Mouse (Mus musculus): ENCODE data around the gene Tmem59. TPM values are rescaled to one million over a fixed set of nuclear protein-coding genes. Genes with fewer than 3 reads are reported as not detected.

The Tmem59 gene
- total and polyA plus RNA-seq, 2 experiments from 2014 or later = 178 to 393 TPM

DNA sequence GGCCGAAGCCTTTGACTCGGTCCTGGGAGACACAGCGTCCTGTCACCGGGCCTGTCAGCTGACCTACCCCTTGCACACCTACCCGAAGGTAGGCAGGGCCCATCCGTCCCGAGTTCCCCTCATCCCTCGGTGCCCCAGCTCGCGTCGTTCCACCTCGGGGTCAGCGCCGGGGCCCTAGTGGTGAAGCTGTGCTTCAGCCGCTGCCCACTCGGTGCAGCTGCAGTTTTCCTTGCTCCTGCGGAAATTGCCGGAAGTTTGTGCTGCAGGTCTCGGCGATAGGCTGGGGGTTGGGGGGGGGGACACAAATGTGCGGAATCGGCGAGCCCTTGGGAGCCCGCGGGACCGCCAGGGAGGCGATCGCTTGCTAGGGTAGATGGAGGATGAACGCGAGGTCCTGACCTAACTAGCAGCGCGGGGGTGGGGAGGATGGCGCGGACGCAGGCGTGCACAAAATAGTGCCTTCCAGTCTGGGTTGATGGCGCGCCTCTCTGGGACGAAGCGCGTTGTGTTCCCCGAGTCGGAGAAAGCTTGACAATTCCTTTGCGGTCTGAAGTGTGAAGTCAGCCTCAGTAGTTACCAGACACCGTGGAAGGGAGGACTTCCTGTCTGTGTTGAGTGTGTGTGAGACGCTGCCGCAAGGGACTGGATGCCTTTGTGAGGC, 761 bp downstream of the Tmem59 start, which contains the start of gene Tceanc2:
Gene Tceanc2, minus strand, starts transcription at position 287 of the 661 bp plus-strand sequence.
- peak within 1 kb of the TSS; percentile 96 for H3K27ac ChIP-seq
- H3K4me3 ChIP-seq (ENCODE audit: low read length) = peak within 1 kb of the TSS; percentile 90
- DNase-seq (ENCODE audit: low spot score) (peak; percentile 62), ATAC-seq (peak; percentile 69)
- peaks cover 2% of the 10 kb centered on the region; the same call in 1 of the 2 replicates for H3K4me1 ChIP-seq (ENCODE audit: insufficient read depth, low read length)
- H3K27me3 ChIP-seq (ENCODE audit: insufficient read depth, low read length) = no peaks in the 10 kb centered on the region
- peak; percentile 49 for TF ChIP-seq CTCF (IDR thresholded peaks at IDR 0.05; ENCODE audit: low read depth)
- H3K4me2 ChIP-seq (ENCODE audit: low read depth, low read length) = peak within 1 kb of the TSS; percentile 62
- H3K9me3 ChIP-seq (ENCODE audit: low read length) = no peaks in the 10 kb centered on the region
- peak within 1 kb of the TSS; percentile 89 for H3K9ac ChIP-seq (replicated peaks; ENCODE audit: low read length)
- 0% methylated on average over 47 of the region's 47 CpGs for WGBS
- no peaks in the 10 kb centered on the region for H3K36me3 ChIP-seq (ENCODE audit: insufficient read depth, low read length)

DNA sequence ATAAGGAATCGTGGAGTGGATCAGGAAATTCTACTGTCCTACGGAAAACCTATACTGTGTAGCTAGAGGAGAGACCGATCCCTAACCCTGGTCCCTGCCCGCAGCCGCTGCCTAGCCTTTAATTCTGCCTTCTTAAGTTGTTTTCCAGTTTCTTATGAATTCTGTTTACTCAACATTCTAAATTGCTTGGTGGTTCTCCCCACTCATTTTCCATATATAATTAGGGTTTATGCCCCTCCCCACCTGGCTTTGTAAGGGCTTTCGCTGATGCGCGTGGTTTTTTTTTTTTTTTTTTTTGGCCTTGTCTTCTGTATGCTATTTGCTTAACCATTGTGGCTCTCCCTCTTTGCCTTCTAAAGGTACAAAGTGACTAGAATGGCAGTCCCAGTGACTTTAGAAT, 1.4 kb downstream of the Tmem59 start:
- no peaks in the 10 kb centered on the region for H3K27me3 ChIP-seq (ENCODE audit: insufficient read depth, low read length)
- DNase-seq (ENCODE audit: low spot score) (no peak), ATAC-seq (no peak)
- H3K36me3 ChIP-seq (ENCODE audit: insufficient read depth, low read length) = no peaks in the 10 kb centered on the region
- TF ChIP-seq CTCF (IDR thresholded peaks at IDR 0.05; ENCODE audit: low read depth) = no peak
- WGBS = under 1% methylated on average over 8 of the region's 8 CpGs
- peak overlapping the region; percentile 62 for H3K4me2 ChIP-seq (ENCODE audit: low read depth, low read length)
- H3K9ac ChIP-seq (replicated peaks; ENCODE audit: low read length) = peak overlapping the region; percentile 89
- peak overlapping the region; percentile 96 for H3K27ac ChIP-seq
- peaks cover 2% of the 10 kb centered on the region; the same call in 1 of the 2 replicates for H3K4me1 ChIP-seq (ENCODE audit: insufficient read depth, low read length)
- H3K4me3 ChIP-seq (ENCODE audit: low read length) = peak overlapping the region; percentile 90
- no peaks in the 10 kb centered on the region for H3K9me3 ChIP-seq (ENCODE audit: low read length)

DNA sequence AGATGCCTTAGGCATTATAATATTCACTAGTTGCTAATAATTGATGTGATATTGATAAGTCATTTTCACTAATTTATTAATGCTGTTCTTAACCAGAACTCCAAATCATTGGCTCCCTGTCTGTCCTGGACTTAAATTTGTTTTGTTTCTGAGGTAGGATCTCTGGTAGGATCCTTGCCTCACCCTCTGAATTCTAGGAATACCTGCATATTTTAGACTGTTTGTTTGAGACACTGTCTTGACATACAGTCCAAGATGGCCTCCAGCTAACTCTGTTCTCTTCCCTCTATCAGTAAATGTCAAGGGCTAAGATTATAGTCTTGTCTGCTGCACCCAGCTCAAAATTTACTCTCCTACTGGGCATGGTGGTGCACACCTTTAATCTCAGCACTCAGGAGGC, 2.5 kb downstream of the Tmem59 start:
- no peaks in the 10 kb centered on the region for H3K9me3 ChIP-seq (ENCODE audit: low read length)
- TF ChIP-seq CTCF (IDR thresholded peaks at IDR 0.05; ENCODE audit: low read depth) = no peak
- DNase-seq (ENCODE audit: low spot score) (no peak), ATAC-seq (no peak)
- H3K27ac ChIP-seq = no peak overlapping the region
- no peak overlapping the region for H3K4me3 ChIP-seq (ENCODE audit: low read length)
- H3K4me2 ChIP-seq (ENCODE audit: low read depth, low read length) = peak overlapping the region; percentile 1; the same call in 1 of the 2 replicates
- no peak overlapping the region for H3K9ac ChIP-seq (replicated peaks; ENCODE audit: low read length)
- H3K36me3 ChIP-seq (ENCODE audit: insufficient read depth, low read length) = no peaks in the 10 kb centered on the region
- peaks cover 2% of the 10 kb centered on the region; the same call in 1 of the 2 replicates for H3K4me1 ChIP-seq (ENCODE audit: insufficient read depth, low read length)
- no peaks in the 10 kb centered on the region for H3K27me3 ChIP-seq (ENCODE audit: insufficient read depth, low read length)

DNA sequence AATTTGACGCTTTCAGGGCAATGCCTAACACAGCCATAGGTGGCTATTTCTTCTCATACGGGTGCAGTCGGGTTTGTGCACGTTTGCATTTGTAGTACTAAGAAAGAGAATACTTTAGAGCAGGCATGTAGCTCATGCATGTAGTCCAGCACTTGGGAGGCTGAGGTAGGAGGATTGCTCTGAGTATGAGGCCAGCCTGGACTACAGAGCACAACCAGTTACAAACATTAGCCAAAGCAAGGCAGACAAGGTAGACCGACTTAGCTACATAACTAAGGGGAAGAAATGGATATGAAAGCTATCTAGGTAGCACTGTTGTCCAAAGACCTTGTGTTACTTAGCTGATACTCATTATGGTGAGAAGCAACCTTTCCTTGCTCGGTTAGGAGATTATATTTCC, 3.7 kb downstream of the Tmem59 start:
- Histone ChIP-seq H3K36me3 (ENCODE audit: insufficient read depth, low read length) (peaks cover 9% of the 10 kb centered on the region; the same call in 1 of the 2 replicates), H3K27ac (no peak overlapping the region), H3K4me3 (ENCODE audit: low read length) (no peak overlapping the region), H3K4me1 (ENCODE audit: insufficient read depth, low read length) (peaks cover 2% of the 10 kb centered on the region; the same call in 1 of the 2 replicates), H3K4me2 (ENCODE audit: low read depth, low read length) (no peak overlapping the region), H3K27me3 (ENCODE audit: insufficient read depth, low read length) (no peaks in the 10 kb centered on the region), H3K9ac (replicated peaks; ENCODE audit: low read length) (no peak overlapping the region), H3K9me3 (ENCODE audit: low read length) (no peaks in the 10 kb centered on the region)
- TF ChIP-seq CTCF (IDR thresholded peaks at IDR 0.05; ENCODE audit: low read depth) = no peak
- WGBS = 88% methylated on average over 6 of the region's 6 CpGs
- ATAC-seq (no peak), DNase-seq (ENCODE audit: low spot score) (no peak)

DNA sequence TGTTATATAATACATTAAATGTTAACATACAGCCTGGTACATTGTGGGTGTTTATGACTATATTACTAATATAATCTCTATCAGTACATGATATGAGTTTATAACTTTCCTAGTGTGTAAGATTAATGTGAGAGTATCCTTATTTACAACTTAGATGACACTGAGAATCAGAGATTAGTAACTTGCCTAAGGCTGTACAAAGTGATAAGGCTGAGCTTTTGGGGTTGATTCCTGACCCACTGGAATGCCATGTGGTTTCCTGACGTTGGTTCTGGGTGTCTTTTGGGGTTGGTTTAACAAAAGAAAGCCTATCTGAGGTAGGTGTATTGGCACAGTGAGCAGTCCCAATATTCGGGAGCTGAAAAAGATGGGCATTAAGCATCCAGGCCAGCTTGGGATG, 4.6 kb downstream of the Tmem59 start:
- H3K27ac ChIP-seq = no peak overlapping the region
- H3K9me3 ChIP-seq (ENCODE audit: low read length) = no peaks in the 10 kb centered on the region
- H3K9ac ChIP-seq (replicated peaks; ENCODE audit: low read length) = no peak overlapping the region
- H3K4me2 ChIP-seq (ENCODE audit: low read depth, low read length) = no peak overlapping the region
- no peak for TF ChIP-seq CTCF (IDR thresholded peaks at IDR 0.05; ENCODE audit: low read depth)
- H3K4me3 ChIP-seq (ENCODE audit: low read length) = no peak overlapping the region
- DNase-seq (ENCODE audit: low spot score) (no peak), ATAC-seq (no peak)
- H3K27me3 ChIP-seq (ENCODE audit: insufficient read depth, low read length) = no peaks in the 10 kb centered on the region
- WGBS = 67% methylated on average over 2 of the region's 2 CpGs
- peaks cover 2% of the 10 kb centered on the region; the same call in 1 of the 2 replicates for H3K4me1 ChIP-seq (ENCODE audit: insufficient read depth, low read length)
- H3K36me3 ChIP-seq (ENCODE audit: insufficient read depth, low read length) = peaks cover 12% of the 10 kb centered on the region; the same call in 1 of the 2 replicates

DNA sequence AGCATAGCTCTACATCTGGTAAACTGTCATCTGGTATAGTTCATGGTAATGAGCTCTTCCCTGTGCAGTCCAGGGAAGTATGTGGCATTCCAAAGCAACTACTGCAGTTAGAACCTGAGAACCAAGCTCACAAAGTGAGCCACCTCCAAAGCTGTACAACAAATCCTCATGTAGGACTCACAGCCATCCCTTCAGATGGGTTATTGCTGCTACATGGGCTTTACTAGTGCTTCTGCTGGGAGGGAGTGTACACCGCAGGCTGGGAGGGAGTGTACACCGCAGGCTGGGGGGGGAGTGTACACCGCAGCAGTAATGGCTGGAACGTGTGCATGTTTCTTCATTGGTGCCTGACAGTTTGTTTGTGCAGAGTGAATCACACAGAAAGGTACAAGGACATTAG, 5.0 kb downstream of the Tmem59 start:
- H3K27me3 ChIP-seq (ENCODE audit: insufficient read depth, low read length) = no peaks in the 10 kb centered on the region
- no peaks in the 10 kb centered on the region for H3K9me3 ChIP-seq (ENCODE audit: low read length)
- WGBS = 85% methylated on average over 4 of the region's 4 CpGs
- DNase-seq (ENCODE audit: low spot score) (no peak), ATAC-seq (no peak)
- H3K36me3 ChIP-seq (ENCODE audit: insufficient read depth, low read length) = peaks cover 16% of the 10 kb centered on the region; the same call in 1 of the 2 replicates
- H3K9ac ChIP-seq (replicated peaks; ENCODE audit: low read length) = no peak overlapping the region
- no peak overlapping the region for H3K27ac ChIP-seq
- no peak overlapping the region for H3K4me2 ChIP-seq (ENCODE audit: low read depth, low read length)
- no peak for TF ChIP-seq CTCF (IDR thresholded peaks at IDR 0.05; ENCODE audit: low read depth)
- H3K4me3 ChIP-seq (ENCODE audit: low read length) = no peak overlapping the region
- H3K4me1 ChIP-seq (ENCODE audit: insufficient read depth, low read length) = peaks cover 2% of the 10 kb centered on the region; the same call in 1 of the 2 replicates

DNA sequence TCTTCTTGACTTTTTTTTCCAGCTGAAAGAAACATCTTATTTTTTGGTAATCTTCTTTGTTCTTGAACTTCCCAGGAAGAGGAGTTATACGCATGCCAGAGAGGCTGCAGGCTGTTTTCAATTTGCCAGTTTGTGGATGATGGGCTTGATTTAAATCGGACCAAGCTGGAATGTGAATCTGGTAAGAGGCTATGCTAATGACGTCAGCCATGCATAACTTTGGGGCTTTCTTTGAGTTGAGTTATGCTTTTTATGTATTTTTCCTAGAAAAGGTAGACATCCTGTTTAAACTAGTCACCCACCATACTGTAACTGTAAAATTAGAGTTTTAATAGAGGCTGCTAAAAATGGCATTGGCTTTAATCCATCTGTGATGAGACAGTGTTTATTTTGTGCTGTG, 7.5 kb downstream of the Tmem59 start:
- no peak for TF ChIP-seq CTCF (IDR thresholded peaks at IDR 0.05; ENCODE audit: low read depth)
- ATAC-seq = no peak
- WGBS = 61% methylated on average over 3 of the region's 3 CpGs

More for the DNA sequence above, 7.5 kb downstream of the Tmem59 start:
- Histone ChIP-seq H3K27ac (no peak overlapping the region), H3K36me3 (ENCODE audit: insufficient read depth, low read length) (peaks cover 38% of the 10 kb centered on the region), H3K9me3 (ENCODE audit: low read length) (no peaks in the 10 kb centered on the region), H3K9ac (replicated peaks; ENCODE audit: low read length) (no peak overlapping the region), H3K4me3 (ENCODE audit: low read length) (no peak overlapping the region), H3K27me3 (ENCODE audit: insufficient read depth, low read length) (no peaks in the 10 kb centered on the region), H3K4me2 (ENCODE audit: low read depth, low read length) (no peak overlapping the region), H3K4me1 (ENCODE audit: insufficient read depth, low read length) (no peaks in the 10 kb centered on the region)
- DNase-seq (ENCODE audit: low spot score) = no peak

Measured in hindbrain, postnatal 0 days (tissue).